Mouse (Mus musculus) adrenal gland, postnatal 25 days (tissue): ENCODE data around the gene Adamts13. TPM values are rescaled to one million over a fixed set of nuclear protein-coding genes. Genes with fewer than 3 reads are reported as not detected.
A peak's percentile ranks its signal among the peaks of the same experiment; 100 is the strongest.

ENCODE experiments used
- DNase-seq: peaks from one replicate; pipeline ENCODE4 v3.0.0; 2021; ENCODE audit warnings: mixed read lengths
- total RNA-seq: library from RNA; stranded (reverse); gene quantifications from 2 replicates; pipeline ENCODE4 v1.2.3, GENCODE M21; 2021

The Adamts13 gene
- total RNA-seq, 1 experiment from 2014 or later: not detected

DNA sequence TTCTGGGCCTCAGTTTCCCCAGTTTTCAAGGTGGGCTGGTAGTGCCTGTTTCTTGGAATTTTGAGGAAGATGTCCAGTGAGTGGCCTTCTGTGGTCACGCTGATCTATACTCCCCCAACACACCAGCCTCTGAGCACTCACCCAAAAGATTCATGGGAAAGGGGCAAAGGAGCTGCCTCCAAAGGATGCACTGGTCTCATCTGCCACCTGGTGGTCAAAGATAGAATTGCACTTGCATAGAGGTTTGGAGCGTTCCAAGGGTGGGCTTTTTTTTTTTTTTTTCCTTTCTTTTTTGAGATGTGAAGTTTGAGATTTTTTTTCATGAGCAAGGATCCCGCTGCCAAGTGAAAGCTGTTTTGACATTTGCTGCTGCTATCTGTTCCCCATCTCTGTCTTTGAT, 65.4 kb downstream of the Adamts13 start:
- DNase-seq: peak; percentile 53

DNA sequence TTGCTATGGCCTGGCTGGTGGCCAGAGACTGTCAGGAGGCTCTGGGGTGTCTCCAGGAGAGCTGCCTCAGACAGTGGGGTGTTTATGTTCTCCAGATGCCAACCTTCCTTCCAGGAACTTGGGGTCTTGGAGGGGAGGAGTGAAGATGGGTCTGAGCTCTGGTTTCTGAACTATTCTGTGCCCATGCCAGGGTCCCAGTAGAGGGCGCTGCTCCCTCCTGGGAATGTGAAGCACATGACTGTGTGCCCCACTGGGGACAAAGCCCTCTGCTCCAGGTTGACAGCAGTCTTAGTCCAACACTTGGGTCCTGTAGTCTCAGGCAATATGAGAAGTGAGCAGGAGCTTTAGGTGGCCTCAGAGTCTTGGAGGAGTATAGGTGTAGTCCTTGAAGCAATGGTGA, 66.1 kb downstream of the Adamts13 start:
- no peak for DNase-seq

GRCm38 (mm10) chr2:27042131-27042844, 69.1 kb downstream of the Adamts13 start:
- DNase-seq: peak; percentile 47

- DNase-seq: peak; percentile 84
These were observed 70.2 kb downstream of the Adamts13 start for GRCm38 (mm10) chr2:27043461-27043860.

- DNase-seq: peak; percentile 15
These were observed 71.0 kb downstream of the Adamts13 start for GRCm38 (mm10) chr2:27044166-27044565.

DNA sequence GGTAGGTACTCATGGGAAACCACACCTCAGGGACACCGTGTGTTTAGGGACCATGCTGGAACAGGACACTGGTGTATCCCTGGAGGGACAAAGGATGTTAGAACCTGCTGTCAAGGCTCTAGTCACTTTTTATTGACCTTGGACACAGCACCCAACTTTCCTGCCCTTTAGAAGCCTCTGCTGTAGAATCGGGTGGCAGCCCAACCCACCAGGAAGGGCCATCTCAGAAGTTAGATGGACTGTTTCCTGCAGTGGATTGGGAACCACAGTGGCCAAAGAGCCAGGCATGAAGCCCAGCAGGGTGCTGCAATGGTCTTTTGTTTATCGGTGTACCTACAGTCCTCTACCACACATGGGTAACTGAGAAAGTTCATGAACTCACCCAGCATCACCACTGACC, 71.4 kb downstream of the Adamts13 start:
- no peak for DNase-seq

DNA sequence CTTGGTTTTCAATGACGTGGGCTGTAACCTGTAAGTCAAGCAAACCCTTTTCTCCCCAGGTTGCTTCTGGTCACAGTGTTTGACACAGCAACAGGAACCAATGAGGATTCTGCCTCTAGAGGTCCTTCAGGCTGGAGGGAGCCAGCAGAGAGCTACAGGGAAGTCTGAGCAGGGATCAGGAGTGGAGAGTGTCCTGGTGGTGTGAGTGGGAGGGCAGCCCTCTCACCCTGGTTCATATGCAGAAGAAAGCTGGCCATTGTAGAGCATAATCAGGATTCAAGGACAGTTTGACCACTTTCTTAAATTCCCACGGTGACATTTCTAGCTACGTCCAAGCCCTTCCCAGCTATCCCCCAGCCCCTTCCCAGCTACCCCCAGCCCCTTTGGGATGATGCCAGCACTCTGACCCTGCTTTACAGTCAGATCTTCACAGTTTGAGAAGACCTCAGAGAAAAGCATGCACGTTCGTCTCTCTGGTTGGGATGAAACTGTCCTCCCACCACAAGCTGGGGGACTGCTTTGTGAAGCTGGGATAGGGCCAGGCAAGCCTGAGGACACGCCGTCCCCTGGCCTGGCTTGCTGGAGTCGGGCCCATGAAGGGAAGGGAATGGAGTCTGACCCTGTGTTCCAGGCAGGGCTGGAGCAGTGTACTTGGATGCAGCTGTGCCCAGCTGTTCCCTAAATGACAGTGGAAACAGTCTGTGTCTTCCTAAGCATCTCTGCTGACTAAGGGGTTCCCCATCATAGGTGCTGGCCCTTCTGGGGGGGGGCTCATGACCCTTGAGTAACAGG, 73.0 kb downstream of the Adamts13 start:
- no peak for DNase-seq

- no peak for DNase-seq
These were observed 76.2 kb downstream of the Adamts13 start for GRCm38 (mm10) chr2:27049408-27049807.

GRCm38 (mm10) chr2:27058251-27058650, 85.0 kb downstream of the Adamts13 start:
- DNase-seq: no peak

GRCm38 (mm10) chr2:27058751-27059150, 85.5 kb downstream of the Adamts13 start:
- no peak for DNase-seq

DNA sequence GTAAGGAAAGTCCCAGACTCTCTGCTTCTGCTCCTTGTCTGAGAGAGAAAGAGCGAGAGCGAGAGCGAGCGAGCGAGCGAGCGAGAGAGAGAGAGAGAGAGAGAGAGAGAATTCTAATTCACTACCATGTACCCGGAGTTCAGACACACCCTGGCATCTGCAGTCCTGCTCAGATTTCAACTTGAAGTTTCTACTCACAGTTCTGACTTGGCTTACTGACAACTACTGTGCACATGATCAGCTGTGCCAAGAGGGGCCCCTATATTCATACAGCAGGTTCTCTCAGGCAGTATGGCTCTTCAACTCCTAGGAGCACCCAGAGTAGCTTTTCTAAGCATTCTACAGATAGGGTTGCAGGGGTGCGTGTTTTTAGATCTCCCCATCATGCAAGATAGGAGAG, 86.0 kb downstream of the Adamts13 start:
- no peak for DNase-seq

Other genes starting within 250 kb of the Adamts13 start
- gene Abo, start 108.4 kb upstream of the Adamts13 start, total RNA-seq: not detected in 2 replicates
- 32.1 and 33.7 TPM in 2 replicates for gene Surf6, start 70.5 kb upstream of the Adamts13 start, total RNA-seq
- gene Med22, start 62.7 kb upstream of the Adamts13 start, total RNA-seq: 43.2 and 54.2 TPM in 2 replicates
- 481 and 517 TPM in 2 replicates for gene Rpl7a, start 62.7 kb upstream of the Adamts13 start, total RNA-seq
- 44.2 and 45.9 TPM in 2 replicates for gene Surf2, start 57.0 kb upstream of the Adamts13 start, total RNA-seq
- gene Surf1, start 56.9 kb upstream of the Adamts13 start, total RNA-seq: 109 and 117 TPM in 2 replicates
- 152 and 210 TPM in 2 replicates for gene Surf4, start 39.5 kb upstream of the Adamts13 start, total RNA-seq
- gene Stkld1, start 39.4 kb upstream of the Adamts13 start, total RNA-seq: 0.33 TPM in 1 of 2 replicates, not detected in the other
- 40.5 and 51.1 TPM in 2 replicates for gene Rexo4, start 9.0 kb upstream of the Adamts13 start, total RNA-seq
- 47.5 and 53.5 TPM in 2 replicates for gene Cacfd1, start 36.5 kb downstream of the Adamts13 start, total RNA-seq
- 0.71 and 0.97 TPM in 2 replicates for gene Slc2a6, start 54.6 kb downstream of the Adamts13 start, total RNA-seq
- gene Mymk, start 98.8 kb downstream of the Adamts13 start, total RNA-seq: not detected in 2 replicates
- gene Adamtsl2, start 106.0 kb downstream of the Adamts13 start, total RNA-seq: 17.4 and 17.9 TPM in 2 replicates
- 1.6 and 2.3 TPM in 2 replicates for gene Fam163b, start 169.1 kb downstream of the Adamts13 start, total RNA-seq
- 324 and 373 TPM in 2 replicates for gene Dbh, start 191.8 kb downstream of the Adamts13 start, total RNA-seq